Mouse (Mus musculus) intestine, postnatal 0 days (tissue): ENCODE data around the gene Srp14. TPM values are rescaled to one million over a fixed set of nuclear protein-coding genes. Genes with fewer than 3 reads are reported as not detected.

Experiments
- ATAC-seq: fragments of 200-750 bp; cut with Nextera tagmentation; 2 replicates; pipeline ENCODE4 v1.8.0; 2017; ENCODE audit warnings: mild to moderate bottlenecking, moderate TSS enrichment, moderate library complexity
- H3K27ac ChIP-seq: fragments of 300-500 bp; sonication (generic); 2 replicates; pipeline ENCODE4 v1.5.1; 2014; ENCODE audit warnings: mild to moderate bottlenecking, low read depth, low read length, moderate library complexity
- H3K27me3 ChIP-seq: fragments of 300-500 bp; sonication (generic); replicated peaks from 2 replicates; pipeline ENCODE4 v1.6.1; 2014; ENCODE audit warnings: low read length, mixed read lengths; ENCODE audit not compliant: control insufficient read depth, insufficient read depth
- H3K36me3 ChIP-seq: fragments of 300-500 bp; sonication (generic); 2 replicates; pipeline ENCODE4 v1.6.1; 2014; ENCODE audit warnings: mild to moderate bottlenecking, moderate library complexity; ENCODE audit not compliant: control insufficient read depth, insufficient read depth
- H3K4me1 ChIP-seq: fragments of 300-500 bp; sonication (generic); replicated peaks from 2 replicates; pipeline ENCODE4 v1.6.1; 2014; ENCODE audit warnings: antibody characterized with exemption, low read length, mixed read lengths; ENCODE audit not compliant: control insufficient read depth, insufficient read depth
- H3K4me2 ChIP-seq: fragments of 300-500 bp; sonication (generic); replicated peaks from 2 replicates; pipeline ENCODE4 v1.6.1; 2014; ENCODE audit warnings: low read depth, mild to moderate bottlenecking, moderate library complexity
- H3K4me3 ChIP-seq: fragments of 300-500 bp; sonication (generic); 2 replicates; pipeline ENCODE4 v1.5.1; 2014; ENCODE audit warnings: low read depth, low read length
- H3K9ac ChIP-seq: fragments of 300-500 bp; sonication (generic); 2 replicates; pipeline ENCODE4 v1.6.1; 2014; ENCODE audit warnings: mild to moderate bottlenecking, low read depth, low read length
- H3K9me3 ChIP-seq: fragments of 300-500 bp; sonication (generic); 2 replicates; pipeline ENCODE4 v1.6.1; 2016; ENCODE audit warnings: mixed run types; ENCODE audit not compliant: control insufficient read depth
- CTCF ChIP-seq: sonication (generic); IDR thresholded peaks from 2 replicates; pipeline ENCODE4 v1.5.1; 2016; ENCODE audit warnings: low read depth, mild to moderate bottlenecking, control low read depth, antibody characterized with exemption, moderate library complexity
- WGBS: fragments of 180-500 bp; shearing (Covaris S2); extraction: QIAGEN DNeasy Blood & Tissue Kit; methylation state at CpG from one replicate; pipeline ENCODE4 v1.1.7; 2014; 5-methylcytosine and 5-hydroxymethylcytosine counted together
- polyA plus RNA-seq: library from polyadenylated mRNA; unstranded; fragments of >200 nt; fragmentation: Nextera tagmentation; extraction: Ambion mirVana; gene quantifications from 2 replicates; pipeline ENCODE4 v1.2.1, GENCODE M21; 2015

Srp14 gene
- polyA plus RNA-seq, 1 experiment from 2014 or later, result 168 TPM

DNA sequence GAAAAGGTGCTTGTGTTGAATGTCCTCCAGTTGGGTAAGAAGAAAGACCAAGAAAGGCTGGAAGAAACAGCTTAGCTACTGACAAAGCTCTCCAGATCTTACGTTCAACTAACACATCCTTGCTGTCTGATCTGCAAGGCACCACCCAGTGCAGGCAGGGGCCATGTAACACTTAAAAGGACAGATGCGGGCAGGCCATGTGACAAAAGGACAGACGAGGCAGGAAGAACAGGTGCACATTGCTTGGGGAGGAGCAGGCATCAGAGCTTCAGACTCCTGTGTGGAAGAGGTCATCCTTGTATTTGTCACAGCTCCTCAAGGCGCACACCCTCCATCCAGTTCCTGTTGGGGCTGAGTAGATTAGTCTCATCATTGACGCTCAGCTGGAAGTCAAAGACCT is 3.5 kb upstream of the Srp14 start:
- no peak for TF ChIP-seq CTCF
- no peak for ATAC-seq

DNA sequence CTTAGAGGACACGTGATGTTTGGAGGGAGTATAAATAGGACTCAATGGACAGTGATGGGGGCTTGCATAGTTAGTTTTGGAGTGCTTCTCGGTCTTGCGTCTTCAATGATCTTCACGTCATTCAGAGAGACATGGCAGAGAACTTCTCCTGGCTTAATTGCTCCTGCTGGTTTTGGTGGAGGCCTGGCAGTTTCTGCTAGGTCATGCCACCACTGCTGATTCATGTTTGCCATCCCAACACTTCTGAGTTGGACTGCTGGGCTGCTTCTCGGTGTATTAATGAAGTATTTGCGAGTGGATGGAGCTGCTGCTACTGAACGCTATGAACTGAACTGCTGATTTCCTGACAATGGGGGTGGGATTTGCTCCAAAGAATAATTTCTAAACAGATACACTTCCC is 1.4 kb upstream of the Srp14 start:
- WGBS, result 93% methylated on average over 7 of the region's 7 CpGs
- H3K4me1 ChIP-seq, result 0 out of 2 replicates have a peak, but pooled peaks cover 4% of the 10 kb centered on the region
- H3K27me3 ChIP-seq, result no peaks in the 10 kb centered on the region
- H3K4me3 ChIP-seq, result no peak overlapping the region
- TF ChIP-seq CTCF, result no peak
- H3K27ac ChIP-seq, result no peak overlapping the region
- H3K9me3 ChIP-seq, result no peaks in the 10 kb centered on the region
- H3K9ac ChIP-seq, result no peak overlapping the region
- no peak overlapping the region for H3K4me2 ChIP-seq
- H3K36me3 ChIP-seq, result peaks cover 12% of the 10 kb centered on the region
- no peak for ATAC-seq

More for the DNA sequence above, 3.5 kb upstream of the Srp14 start:
- no peaks in the 10 kb centered on the region for H3K27me3 ChIP-seq
- no peak overlapping the region for H3K4me2 ChIP-seq
- H3K4me1 ChIP-seq, result 0 out of 2 replicates have a peak, but pooled peaks cover 4% of the 10 kb centered on the region
- H3K9me3 ChIP-seq, result no peaks in the 10 kb centered on the region
- H3K27ac ChIP-seq, result no peak overlapping the region
- H3K36me3 ChIP-seq, result no peaks in the 10 kb centered on the region
- 79% methylated on average over 5 of the region's 5 CpGs for WGBS
- H3K4me3 ChIP-seq, result no peak overlapping the region
- H3K9ac ChIP-seq, result no peak overlapping the region

DNA sequence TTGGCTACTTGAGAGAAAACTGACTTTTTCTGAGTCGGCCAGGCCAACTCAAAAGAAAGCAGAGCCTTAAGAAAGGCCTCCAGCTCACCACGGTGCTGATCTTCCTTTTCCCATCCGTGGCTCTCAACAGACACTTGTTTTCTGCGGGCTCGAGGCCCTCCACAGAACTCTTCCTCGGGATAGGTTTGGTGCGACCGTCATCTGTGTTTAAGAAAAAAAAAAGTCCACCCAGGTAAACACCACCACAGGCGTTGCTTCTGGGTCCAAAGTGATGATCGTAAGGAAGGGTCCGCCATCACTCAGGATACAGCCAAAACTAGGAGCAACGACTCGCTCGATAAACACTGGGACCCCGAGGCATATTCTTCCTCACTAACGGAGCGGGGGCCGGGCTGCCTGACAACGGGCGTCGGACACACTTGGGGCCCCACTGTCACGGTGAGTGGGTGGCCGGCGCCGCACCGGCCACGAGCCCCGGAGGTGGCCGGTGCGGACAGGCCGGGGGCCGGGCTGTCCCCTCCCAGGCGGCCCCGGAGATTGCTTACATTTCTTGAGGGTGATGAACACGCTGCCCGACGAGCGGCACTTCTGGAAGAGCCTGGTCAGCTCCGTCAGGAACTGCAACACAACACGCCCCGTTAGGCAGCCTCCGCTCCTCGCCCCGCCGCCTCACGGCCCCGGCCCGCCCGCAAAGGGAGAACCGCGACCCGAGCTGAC is 520 bp downstream of the Srp14 start:
- Histone ChIP-seq H3K36me3 (peaks cover 29% of the 10 kb centered on the region), H3K9ac (peak overlapping the region; percentile 71), H3K4me3 (peak overlapping the region; percentile 71), H3K27me3 (no peaks in the 10 kb centered on the region), H3K27ac (peak overlapping the region; percentile 80; the same call in 1 of the 2 replicates), H3K4me2 (peak overlapping the region; percentile 97), H3K4me1 (0 out of 2 replicates have a peak, but pooled peaks cover 4% of the 10 kb centered on the region), H3K9me3 (no peaks in the 10 kb centered on the region)
- ATAC-seq, result peak; percentile 66; the same call in 1 of the 2 replicates
- under 1% methylated on average over 52 of the region's 52 CpGs for WGBS
- no peak for TF ChIP-seq CTCF

DNA sequence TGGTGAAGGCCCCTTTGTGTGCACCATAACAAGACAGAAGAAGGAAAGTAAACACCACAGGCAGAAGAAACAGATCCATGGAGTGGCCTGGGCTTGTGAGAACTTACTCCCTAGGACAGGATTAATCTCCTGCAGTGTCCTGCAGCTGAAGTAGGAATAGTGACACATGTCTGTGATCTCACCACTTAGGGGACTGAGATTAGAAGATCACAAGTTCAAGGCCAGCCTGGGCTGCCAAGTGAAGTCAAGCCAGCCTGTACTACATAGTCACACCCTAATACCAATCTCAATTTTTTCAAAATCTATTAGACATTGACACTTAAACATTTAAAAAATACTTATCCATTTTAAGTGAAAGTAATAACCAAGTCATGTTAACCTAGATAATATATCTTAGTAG is 11.2 kb downstream of the Srp14 start:
- no peak for ATAC-seq
- H3K27ac ChIP-seq, result no peak overlapping the region
- no peak overlapping the region for H3K4me2 ChIP-seq

DNA sequence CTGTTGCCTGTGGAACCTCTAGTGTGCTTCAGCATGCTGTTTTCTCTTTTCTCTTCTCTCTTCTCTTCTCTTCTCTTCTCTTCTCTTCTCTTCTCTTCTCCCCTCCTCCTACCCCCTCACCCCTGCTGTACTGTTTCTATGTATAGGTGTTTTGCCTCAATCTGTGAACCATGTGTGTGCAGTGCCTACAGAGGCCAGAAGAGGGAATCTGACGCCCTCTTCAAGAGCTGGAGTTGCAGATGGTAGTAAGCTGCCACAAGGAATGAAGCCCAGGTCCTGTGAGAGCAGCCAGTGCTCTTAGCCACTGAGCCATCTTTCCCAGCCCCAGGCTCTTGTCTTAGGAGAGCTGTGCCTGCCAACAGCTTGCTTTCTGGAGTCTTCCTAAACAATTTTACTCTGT is 12.9 kb downstream of the Srp14 start:
- 67% methylated on average over 1 of the region's 1 CpGs for WGBS

More for the DNA sequence above, 11.2 kb downstream of the Srp14 start:
- Histone ChIP-seq H3K9me3 (no peaks in the 10 kb centered on the region), H3K9ac (no peak overlapping the region), H3K4me3 (no peak overlapping the region), H3K36me3 (peaks cover 72% of the 10 kb centered on the region), H3K27me3 (no peaks in the 10 kb centered on the region), H3K4me1 (no peaks in the 10 kb centered on the region)
- no peak for TF ChIP-seq CTCF

DNA sequence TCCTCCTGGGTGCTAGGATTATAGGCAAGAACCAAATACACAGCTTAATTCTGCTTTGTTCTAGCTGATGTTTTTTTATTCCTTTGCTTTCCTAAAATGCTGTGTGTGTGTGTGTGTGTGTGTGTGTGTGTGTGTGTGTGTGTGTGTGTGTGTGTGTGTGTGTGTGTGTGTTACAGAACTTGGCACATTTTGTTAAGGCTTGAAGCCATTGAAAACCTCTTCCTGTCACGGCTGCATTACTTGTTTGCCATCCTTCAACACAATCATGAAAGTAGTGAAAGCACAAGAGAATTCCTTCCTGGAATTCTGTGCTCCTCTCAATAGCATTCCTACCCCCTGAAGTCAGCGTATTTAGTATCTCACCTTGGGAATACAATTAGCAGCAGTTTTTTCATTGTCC is 13.6 kb downstream of the Srp14 start:
- H3K9ac ChIP-seq, result no peak overlapping the region
- no peak for ATAC-seq
- 60% methylated on average over 2 of the region's 2 CpGs for WGBS
- H3K27me3 ChIP-seq, result no peaks in the 10 kb centered on the region
- no peaks in the 10 kb centered on the region for H3K4me1 ChIP-seq
- H3K27ac ChIP-seq, result no peak overlapping the region
- no peak overlapping the region for H3K4me3 ChIP-seq
- H3K9me3 ChIP-seq, result no peaks in the 10 kb centered on the region
- no peak for TF ChIP-seq CTCF
- H3K36me3 ChIP-seq, result peaks cover 69% of the 10 kb centered on the region
- H3K4me2 ChIP-seq, result no peak overlapping the region

More for the DNA sequence above, 12.9 kb downstream of the Srp14 start:
- no peak for ATAC-seq
- no peak overlapping the region for H3K9ac ChIP-seq
- no peaks in the 10 kb centered on the region for H3K27me3 ChIP-seq
- no peak overlapping the region for H3K4me2 ChIP-seq
- peaks cover 73% of the 10 kb centered on the region for H3K36me3 ChIP-seq
- H3K9me3 ChIP-seq, result no peaks in the 10 kb centered on the region
- TF ChIP-seq CTCF, result peak; percentile 50
- no peak overlapping the region for H3K4me3 ChIP-seq
- H3K4me1 ChIP-seq, result no peaks in the 10 kb centered on the region
- H3K27ac ChIP-seq, result no peak overlapping the region
